Mouse (Mus musculus) limb, embryonic 11.5 days (tissue): ENCODE data around the gene Gm19935. TPM values are rescaled to one million over a fixed set of nuclear protein-coding genes. Genes with fewer than 3 reads are reported as not detected.

Experiments used
- ATAC-seq: fragments of 200-750 bp; cut with Nextera tagmentation; 2 replicates; pipeline ENCODE4 v1.8.0; 2017; ENCODE audit warnings: low read depth; ENCODE audit not compliant: insufficient number of reproducible peaks, low FRiP score, low TSS enrichment
- DNase-seq: peaks from one replicate; pipeline ENCODE4 v3.0.0-alpha.2; 2015; ENCODE audit warnings: low spot score
- H3K27ac ChIP-seq: fragments of 300-500 bp; sonication (generic); replicated peaks from 2 replicates; pipeline ENCODE4 v1.5.1; 2014; ENCODE audit warnings: low read depth, mild to moderate bottlenecking, low read length
- H3K27me3 ChIP-seq: fragments of 300-500 bp; sonication (generic); 2 replicates; pipeline ENCODE4 v1.6.1; 2014; ENCODE audit warnings: mild to moderate bottlenecking, low read length, mixed read lengths; ENCODE audit not compliant: control insufficient read depth, insufficient read depth
- H3K36me3 ChIP-seq: fragments of 300-500 bp; sonication (generic); 2 replicates; pipeline ENCODE4 v1.6.1; 2014; ENCODE audit warnings: mild to moderate bottlenecking, low read length, moderate library complexity, mixed read lengths; ENCODE audit not compliant: control insufficient read depth, insufficient read depth
- H3K4me1 ChIP-seq: fragments of 300-500 bp; sonication (generic); 2 replicates; pipeline ENCODE4 v1.6.1; 2014; ENCODE audit warnings: low read length, mixed read lengths; ENCODE audit not compliant: control insufficient read depth, insufficient read depth
- H3K4me2 ChIP-seq: fragments of 300-500 bp; sonication (generic); 2 replicates; pipeline ENCODE4 v1.6.1; 2014; ENCODE audit warnings: low read depth, mild to moderate bottlenecking, moderate library complexity; ENCODE audit not compliant: severe bottlenecking
- H3K4me3 ChIP-seq: fragments of 300-500 bp; sonication (generic); 2 replicates; pipeline ENCODE4 v1.5.1; 2014; ENCODE audit warnings: low read depth, low read length
- H3K9ac ChIP-seq: fragments of 300-500 bp; sonication (generic); 2 replicates; pipeline ENCODE4 v1.6.1; 2014; ENCODE audit warnings: mild to moderate bottlenecking, low read length
- H3K9me3 ChIP-seq: fragments of 300-500 bp; sonication (generic); 2 replicates; pipeline ENCODE4 v1.6.1; 2016; ENCODE audit warnings: low read length; ENCODE audit not compliant: control insufficient read depth
- WGBS: fragments of 180-500 bp; shearing (Covaris S2); extraction: QIAGEN DNeasy Blood & Tissue Kit; methylation state at CpG from one replicate; pipeline ENCODE4 v1.1.7; 2014; 5-methylcytosine and 5-hydroxymethylcytosine counted together
- polyA plus RNA-seq: library from polyadenylated mRNA; unstranded; fragments of >200 nt; fragmentation: Nextera tagmentation; extraction: Ambion mirVana; gene quantifications from 2 replicates; pipeline ENCODE4 v1.2.1, GENCODE M21; 2014

The Gm19935 gene
- polyA plus RNA-seq, 1 experiment from 2014 or later = not detected

GRCm38 (mm10) chr8:90822443-90822842 lies 5.2 kb upstream of the Gm19935 start:
- no peaks in the 10 kb centered on the region for H3K36me3 ChIP-seq
- H3K27me3 ChIP-seq = no peaks in the 10 kb centered on the region
- no peaks in the 10 kb centered on the region for H3K4me1 ChIP-seq
- no peaks in the 10 kb centered on the region for H3K9me3 ChIP-seq
- ATAC-seq (no peak), DNase-seq (peak; percentile 22)
- WGBS = 23% methylated on average over 11 of the region's 11 CpGs
- H3K27ac ChIP-seq = no peak overlapping the region
- H3K4me2 ChIP-seq = no peak overlapping the region
- H3K9ac ChIP-seq = no peak overlapping the region
- no peak overlapping the region for H3K4me3 ChIP-seq

GRCm38 (mm10) chr8:90820321-90820696 lies 3.1 kb upstream of the Gm19935 start:
- Histone ChIP-seq H3K4me1 (no peaks in the 10 kb centered on the region), H3K4me3 (no peak overlapping the region), H3K36me3 (no peaks in the 10 kb centered on the region), H3K9me3 (no peaks in the 10 kb centered on the region), H3K27ac (no peak overlapping the region), H3K4me2 (no peak overlapping the region), H3K9ac (no peak overlapping the region), H3K27me3 (no peaks in the 10 kb centered on the region)
- ATAC-seq (no peak), DNase-seq (no peak)
- 84% methylated on average over 4 of the region's 4 CpGs for WGBS

- WGBS = 91% methylated on average over 9 of the region's 9 CpGs
- no peak for DNase-seq
- Histone ChIP-seq H3K9me3 (no peaks in the 10 kb centered on the region), H3K9ac (no peak overlapping the region), H3K4me1 (no peaks in the 10 kb centered on the region), H3K4me2 (no peak overlapping the region), H3K4me3 (no peak overlapping the region), H3K27me3 (no peaks in the 10 kb centered on the region), H3K27ac (no peak overlapping the region), H3K36me3 (no peaks in the 10 kb centered on the region)
- no peak for ATAC-seq
These were observed 2.5 kb upstream of the Gm19935 start for GRCm38 (mm10) chr8:90819561-90820320.

- no peak overlapping the region for H3K4me2 ChIP-seq
- H3K27ac ChIP-seq = no peak overlapping the region
- H3K27me3 ChIP-seq = no peaks in the 10 kb centered on the region
- no peaks in the 10 kb centered on the region for H3K4me1 ChIP-seq
- ATAC-seq = no peak
- H3K9me3 ChIP-seq = no peaks in the 10 kb centered on the region
- no peak overlapping the region for H3K4me3 ChIP-seq
- no peaks in the 10 kb centered on the region for H3K36me3 ChIP-seq
- DNase-seq = no peak
- WGBS = 83% methylated on average over 23 of the region's 23 CpGs
- H3K9ac ChIP-seq = no peak overlapping the region
These were observed 921 bp downstream of the Gm19935 start for GRCm38 (mm10) chr8:90816061-90816882.

- 91% methylated on average over 10 of the region's 10 CpGs for WGBS
- Histone ChIP-seq H3K4me3 (no peak overlapping the region), H3K27ac (no peak overlapping the region), H3K9me3 (no peaks in the 10 kb centered on the region), H3K9ac (no peak overlapping the region), H3K4me1 (no peaks in the 10 kb centered on the region), H3K4me2 (no peak overlapping the region), H3K27me3 (no peaks in the 10 kb centered on the region), H3K36me3 (no peaks in the 10 kb centered on the region)
- ATAC-seq (no peak), DNase-seq (no peak)
These were observed 3.4 kb downstream of the Gm19935 start for GRCm38 (mm10) chr8:90813602-90814320.

- 0 out of 2 replicates have a peak, but pooled peaks cover 2% of the 10 kb centered on the region for H3K4me1 ChIP-seq
These were observed 17.7 kb downstream of the Gm19935 start for GRCm38 (mm10) chr8:90799473-90799872.

GRCm38 (mm10) chr8:90794990-90795861 lies 22.0 kb downstream of the Gm19935 start:
- Histone ChIP-seq H3K27me3 (no peaks in the 10 kb centered on the region), H3K9me3 (no peaks in the 10 kb centered on the region), H3K36me3 (no peaks in the 10 kb centered on the region), H3K27ac (no peak overlapping the region), H3K4me1 (0 out of 2 replicates have a peak, but pooled peaks cover 2% of the 10 kb centered on the region), H3K4me3 (no peak overlapping the region), H3K4me2 (peak overlapping the region; percentile 25), H3K9ac (no peak overlapping the region)
- WGBS = 9% methylated on average over 12 of the region's 12 CpGs
- ATAC-seq = peak; percentile 44
- DNase-seq = peak; percentile 84

More at GRCm38 (mm10) chr8:90799473-90799872, 17.7 kb downstream of the Gm19935 start:
- 88% methylated on average over 5 of the region's 5 CpGs for WGBS
- ATAC-seq = no peak
- H3K9ac ChIP-seq = no peak overlapping the region
- no peaks in the 10 kb centered on the region for H3K9me3 ChIP-seq
- H3K36me3 ChIP-seq = no peaks in the 10 kb centered on the region
- no peak overlapping the region for H3K4me3 ChIP-seq
- H3K4me2 ChIP-seq = no peak overlapping the region
- H3K27me3 ChIP-seq = no peaks in the 10 kb centered on the region
- no peak for DNase-seq
- no peak overlapping the region for H3K27ac ChIP-seq
